Mouse (Mus musculus) liver, embryonic 13.5 days (tissue): ENCODE data around the gene Hist1h2ak. TPM values are rescaled to one million over a fixed set of nuclear protein-coding genes. Genes with fewer than 3 reads are reported as not detected.
A peak's percentile ranks its signal among the peaks of the same experiment; 100 is the strongest.
"Not testable (repeated sequence)": the region's sequence is repeated elsewhere in the genome, so short reads cannot be mapped to it uniquely, and the experiment has no call there.

Source experiments
- ATAC-seq: fragments of 200-750 bp; cut with Nextera tagmentation; 2 replicates; pipeline ENCODE4 v1.8.0; 2017; ENCODE audit warnings: low read depth, mild to moderate bottlenecking, moderate number of reproducible peaks, moderate library complexity
- DNase-seq: peaks from one replicate; pipeline ENCODE4 v3.0.0; 2022
- H3K27ac ChIP-seq: fragments of 300-500 bp; sonication (generic); 2 replicates; pipeline ENCODE4 v1.5.1; 2015; ENCODE audit warnings: moderate library complexity, mild to moderate bottlenecking, inconsistent platforms
- H3K27me3 ChIP-seq: fragments of 300-500 bp; sonication (generic); 2 replicates; pipeline ENCODE4 v1.6.1; 2015; ENCODE audit warnings: mild to moderate bottlenecking, inconsistent platforms
- H3K36me3 ChIP-seq: fragments of 300-500 bp; sonication (generic); 2 replicates; pipeline ENCODE4 v1.6.1; 2015; ENCODE audit warnings: mild to moderate bottlenecking, inconsistent platforms
- H3K4me1 ChIP-seq: fragments of 300-500 bp; sonication (generic); replicated peaks from 2 replicates; pipeline ENCODE4 v1.6.1; 2015; ENCODE audit warnings: inconsistent platforms
- H3K4me2 ChIP-seq: fragments of 300-500 bp; sonication (generic); 2 replicates; pipeline ENCODE4 v1.6.1; 2015; ENCODE audit warnings: inconsistent platforms, mild to moderate bottlenecking, moderate library complexity
- H3K4me3 ChIP-seq: fragments of 300-500 bp; sonication (generic); replicated peaks from 2 replicates; pipeline ENCODE4 v1.5.1; 2015; ENCODE audit warnings: mild to moderate bottlenecking, inconsistent platforms
- H3K9ac ChIP-seq: fragments of 300-500 bp; sonication (generic); 2 replicates; pipeline ENCODE4 v1.6.1; 2015; ENCODE audit warnings: mild to moderate bottlenecking, inconsistent platforms
- H3K9me3 ChIP-seq: fragments of 300-500 bp; sonication (generic); replicated peaks from 2 replicates; pipeline ENCODE4 v1.6.1; 2016; ENCODE audit warnings: inconsistent platforms
- WGBS: fragments of 180-500 bp; shearing (Covaris S2); methylation state at CpG from one replicate; pipeline ENCODE4 v1.1.7; 2015; ENCODE audit not compliant: insufficient replicate concordance; 5-methylcytosine and 5-hydroxymethylcytosine counted together
- microRNA-seq: library from miRNA; unstranded; fragments of <30 nt; microRNA quantifications from one replicate; pipeline ENCODE4, GENCODE M21; 2016
- polyA plus RNA-seq: library from polyadenylated mRNA; unstranded; fragments of >200 nt; fragmentation: Nextera tagmentation; extraction: Ambion mirVana; gene quantifications from 2 replicates; pipeline ENCODE4 v1.2.1, GENCODE M21; 2015

Gene Hist1h2ak
- polyA plus RNA-seq, 1 experiment from 2014 or later = 91.0 TPM

- DNase-seq (peak; percentile 91), ATAC-seq (peak; percentile 84)
- H3K27ac ChIP-seq = peak within 1 kb of the TSS; percentile 99
- H3K36me3 ChIP-seq, H3K27me3 ChIP-seq, H3K9me3 ChIP-seq: not testable (repeated sequence)
- H3K4me1 ChIP-seq = peaks cover 63% of the 10 kb centered on the region
- H3K4me3 ChIP-seq = peak within 1 kb of the TSS; percentile 63
- H3K4me2 ChIP-seq = peak within 1 kb of the TSS; percentile 86
- H3K9ac ChIP-seq = peak within 1 kb of the TSS; percentile 88
- WGBS = under 1% methylated on average over 32 of the region's 50 CpGs
Observed at GRCm38 (mm10) chr13:21715864-21716539, 37.6 kb downstream of the Hist1h2ak start, which contains the start of the genes Hist1h2bl and Hist1h2ai. Gene Hist1h2bl (minus strand): TSS chr13:21716143. Gene Hist1h2ai (plus strand): TSS chr13:21716422.

- peak overlapping the region; percentile 88 for H3K9ac ChIP-seq
- H3K9me3 ChIP-seq = no peaks in the 10 kb centered on the region
- H3K4me3 ChIP-seq = peak overlapping the region; percentile 63
- ATAC-seq = 0 out of 2 replicates have a peak, but pooled peaks have one; percentile 0
- under 1% methylated on average over 22 of the region's 22 CpGs for WGBS
- H3K27me3 ChIP-seq = no peaks in the 10 kb centered on the region
- H3K4me2 ChIP-seq = peak overlapping the region; percentile 86
- peak overlapping the region; percentile 99 for H3K27ac ChIP-seq
- H3K4me1 ChIP-seq = peaks cover 57% of the 10 kb centered on the region
- no peak for DNase-seq
- no peaks in the 10 kb centered on the region for H3K36me3 ChIP-seq
Observed at GRCm38 (mm10) chr13:21715131-21715863, 38.3 kb downstream of the Hist1h2ak start.

DNA sequence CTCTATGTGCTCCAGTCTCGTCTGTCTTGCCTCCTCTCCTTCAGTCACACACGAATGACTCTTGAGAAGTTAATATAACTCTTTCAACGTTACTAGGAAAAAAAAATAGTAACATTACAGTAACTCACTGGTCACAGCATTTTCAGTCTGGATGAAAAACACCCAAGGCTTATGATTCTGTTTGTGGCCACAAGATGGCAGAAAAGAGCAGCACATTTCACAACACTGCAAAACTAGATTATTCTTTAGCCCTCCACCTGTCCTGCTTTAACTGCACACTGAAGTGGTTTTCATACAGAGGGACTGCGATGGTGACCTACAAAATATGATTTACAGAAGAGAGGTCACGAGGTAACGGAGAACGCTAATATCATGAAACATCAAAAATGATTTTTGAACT lies 38.9 kb downstream of the Hist1h2ak start:
- Histone ChIP-seq H3K27ac (peak overlapping the region; percentile 99), H3K4me1 (peaks cover 51% of the 10 kb centered on the region), H3K4me2 (peak overlapping the region; percentile 86), H3K4me3 (peak overlapping the region; percentile 63), H3K9me3 (no peaks in the 10 kb centered on the region), H3K36me3 (no peaks in the 10 kb centered on the region), H3K27me3 (no peaks in the 10 kb centered on the region), H3K9ac (peak overlapping the region; percentile 88)
- WGBS = under 1% methylated on average over 7 of the region's 7 CpGs
- peak; percentile 62 for DNase-seq
- no peak for ATAC-seq

DNA sequence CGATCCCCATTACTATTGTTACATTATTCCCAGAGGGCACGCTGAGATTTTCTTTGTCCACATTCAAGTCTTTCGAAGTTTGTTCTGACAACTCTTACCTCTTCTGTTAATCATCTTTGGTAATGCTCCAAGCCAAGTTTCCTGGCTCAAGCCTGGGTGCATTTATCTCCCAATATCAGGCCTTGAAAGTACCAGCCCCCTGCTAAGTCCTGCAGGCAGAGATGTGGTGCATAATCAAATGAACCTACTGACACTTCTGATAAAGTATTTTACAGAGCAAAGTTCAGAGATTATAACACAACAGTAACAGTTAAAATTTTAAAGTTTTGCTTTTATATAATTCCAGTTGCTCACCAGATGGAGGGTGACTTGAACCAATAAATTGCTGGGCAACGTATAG lies 41.9 kb downstream of the Hist1h2ak start:
- Histone ChIP-seq H3K4me2 (peak overlapping the region; percentile 86), H3K36me3 (no peaks in the 10 kb centered on the region), H3K4me1 (peaks cover 32% of the 10 kb centered on the region), H3K27ac (peak overlapping the region; percentile 50), H3K27me3 (no peaks in the 10 kb centered on the region), H3K9me3 (no peaks in the 10 kb centered on the region), H3K4me3 (peak overlapping the region; percentile 66), H3K9ac (peak overlapping the region; percentile 76)
- ATAC-seq (no peak), DNase-seq (peak; percentile 15)
- WGBS = 23% methylated on average over 4 of the region's 4 CpGs

DNA sequence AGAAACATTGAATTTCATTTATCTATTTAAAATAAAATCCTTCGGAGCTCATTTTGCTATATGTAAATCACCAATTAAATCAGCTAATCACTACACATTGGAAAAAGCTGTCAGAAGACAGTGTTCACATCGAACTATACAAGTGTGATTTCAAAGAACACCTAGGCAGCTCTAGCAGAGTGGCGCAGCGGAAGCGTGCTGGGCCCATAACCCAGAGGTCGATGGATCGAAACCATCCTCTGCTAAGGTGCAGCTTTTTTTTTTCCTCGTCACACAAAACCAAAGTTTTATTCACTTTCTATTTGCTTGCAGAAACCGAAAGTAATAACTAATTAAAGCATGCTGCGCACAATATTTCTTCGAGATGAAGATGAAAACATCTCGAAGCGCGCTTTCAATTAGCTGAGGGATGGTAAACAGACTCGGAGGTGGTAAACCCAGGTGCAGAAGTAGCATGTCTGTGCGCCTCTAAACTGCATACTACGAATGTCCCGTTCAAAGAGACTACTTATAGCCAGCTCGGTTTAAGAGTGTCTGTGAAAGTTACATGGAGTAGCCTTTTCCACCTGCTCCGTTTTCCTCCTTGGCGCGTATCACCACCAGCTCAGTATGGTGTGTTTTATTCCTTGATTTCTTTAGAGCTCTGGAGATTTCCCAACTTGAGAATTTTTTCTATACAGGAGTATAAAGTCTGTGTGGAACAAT lies 42.7 kb downstream of the Hist1h2ak start:
- peak overlapping the region; percentile 66 for H3K4me3 ChIP-seq
- 1% methylated on average over 22 of the region's 22 CpGs for WGBS
- no peaks in the 10 kb centered on the region for H3K27me3 ChIP-seq
- no peaks in the 10 kb centered on the region for H3K36me3 ChIP-seq
- ATAC-seq (peak; percentile 60), DNase-seq (peak; percentile 72)
- H3K4me1 ChIP-seq = peaks cover 31% of the 10 kb centered on the region
- no peaks in the 10 kb centered on the region for H3K9me3 ChIP-seq
- H3K9ac ChIP-seq = peak overlapping the region; percentile 76
- H3K4me2 ChIP-seq = peak overlapping the region; percentile 86
- peak overlapping the region; percentile 43; the same call in 1 of the 2 replicates for H3K27ac ChIP-seq

- Histone ChIP-seq H3K9me3 (no peaks in the 10 kb centered on the region), H3K27ac (peak overlapping the region; percentile 80), H3K27me3 (no peaks in the 10 kb centered on the region), H3K36me3 (no peaks in the 10 kb centered on the region), H3K4me1 (peaks cover 27% of the 10 kb centered on the region), H3K4me2 (peak overlapping the region; percentile 62), H3K4me3 (peak overlapping the region; percentile 71), H3K9ac (peak overlapping the region; percentile 79)
- DNase-seq (peak; percentile 83), ATAC-seq (peak; percentile 70)
- WGBS = under 1% methylated on average over 32 of the region's 32 CpGs
Observed at GRCm38 (mm10) chr13:21710031-21710711, 43.5 kb downstream of the Hist1h2ak start.

DNA sequence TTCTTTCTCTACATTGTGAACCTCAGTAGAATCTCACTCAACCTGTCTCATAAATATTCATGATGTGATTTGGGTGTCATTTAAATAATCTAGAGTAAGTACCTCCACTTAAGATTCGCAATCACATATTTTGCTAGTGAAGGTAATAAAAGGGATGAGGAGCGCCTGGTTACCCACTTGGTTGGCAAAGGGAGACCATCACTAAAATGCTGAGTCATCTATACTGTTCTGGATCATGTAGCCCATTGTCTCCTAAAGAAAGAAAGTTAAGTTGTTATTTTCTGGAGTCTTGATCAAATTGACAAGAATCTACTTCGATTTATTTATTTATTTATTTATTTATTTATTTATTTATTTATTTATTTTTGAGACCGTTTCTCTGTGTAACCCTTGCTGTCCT lies 47.0 kb downstream of the Hist1h2ak start:
- Histone ChIP-seq H3K4me2 (no peak overlapping the region), H3K9me3 (no peaks in the 10 kb centered on the region), H3K36me3 (no peaks in the 10 kb centered on the region), H3K27ac (no peak overlapping the region), H3K4me1 (peaks cover 7% of the 10 kb centered on the region), H3K4me3 (no peak overlapping the region), H3K27me3 (no peaks in the 10 kb centered on the region), H3K9ac (no peak overlapping the region)
- ATAC-seq = no peak
- DNase-seq = no peak
- 56% methylated on average over 4 of the region's 4 CpGs for WGBS

Small RNA genes within 50 kb of the gene (microRNA-seq; reads per million reads assigned to microRNA genes)
- gene Gm44346 (not detected), gene Gm44357 (not detected), gene Gm44367 (not detected), gene Gm44454 (1.5 reads per million)

Other genes starting within 250 kb of the Hist1h2ak start
- 1.1 and 1.2 TPM in 2 replicates for gene Zkscan8, start 222.7 kb downstream of the Hist1h2ak start, polyA plus RNA-seq
- not detected in 2 replicates for gene Olfr1366, start 211.0 kb downstream of the Hist1h2ak start, polyA plus RNA-seq
- gene Olfr1535, start 193.9 kb downstream of the Hist1h2ak start, polyA plus RNA-seq = not detected in 2 replicates
- not detected in 2 replicates for gene Olfr1364, start 172.1 kb downstream of the Hist1h2ak start, polyA plus RNA-seq
- not detected in 2 replicates for gene Olfr1362, start 139.8 kb downstream of the Hist1h2ak start, polyA plus RNA-seq
- gene Olfr11, start 111.3 kb downstream of the Hist1h2ak start, polyA plus RNA-seq = not detected in 2 replicates
- gene Olfr1361, start 90.4 kb downstream of the Hist1h2ak start, polyA plus RNA-seq = not detected in 2 replicates
- gene Olfr1360, start 76.4 kb downstream of the Hist1h2ak start, polyA plus RNA-seq = not detected in 2 replicates
- not detected in 2 replicates for gene Olfr1359, start 55.7 kb downstream of the Hist1h2ak start, polyA plus RNA-seq
- 1.8 and 3.0 TPM in 2 replicates for gene Hist1h2bl, start 37.7 kb downstream of the Hist1h2ak start, polyA plus RNA-seq
- gene Hist1h2ai, start 37.4 kb downstream of the Hist1h2ak start, polyA plus RNA-seq = 15.6 and 39.6 TPM in 2 replicates
- gene Hist1h3h, start 36.2 kb downstream of the Hist1h2ak start, polyA plus RNA-seq = 5.8 and 11.7 TPM in 2 replicates
- 4.3 and 8.6 TPM in 2 replicates for gene Hist1h2bm, start 31.8 kb downstream of the Hist1h2ak start, polyA plus RNA-seq
- 0.41 and 0.81 TPM in 2 replicates for gene Hist1h4j, start 18.8 kb downstream of the Hist1h2ak start, polyA plus RNA-seq
- gene Hist1h4k, start 3.3 kb downstream of the Hist1h2ak start, polyA plus RNA-seq = 2.8 and 5.6 TPM in 2 replicates
- 4.4 and 14.4 TPM in 2 replicates for gene Hist1h2bn, start 296 bp upstream of the Hist1h2ak start, polyA plus RNA-seq
- gene Hist1h1b, start 26.8 kb upstream of the Hist1h2ak start, polyA plus RNA-seq = 37.3 and 37.6 TPM in 2 replicates
- 164 and 194 TPM in 2 replicates for gene Hist1h3i, start 29.5 kb upstream of the Hist1h2ak start, polyA plus RNA-seq
- 5.8 and 15.9 TPM in 2 replicates for gene Hist1h2an, start 33.4 kb upstream of the Hist1h2ak start, polyA plus RNA-seq
- gene Hist1h2bp, start 33.6 kb upstream of the Hist1h2ak start, polyA plus RNA-seq = 2.8 and 3.8 TPM in 2 replicates
- 22.0 and 34.4 TPM in 2 replicates for gene Hist1h2bq, start 56.4 kb upstream of the Hist1h2ak start, polyA plus RNA-seq
- gene Hist1h2ao, start 56.6 kb upstream of the Hist1h2ak start, polyA plus RNA-seq = 1.4 and 1.6 TPM in 2 replicates
- gene Hist1h4m, start 57.9 kb upstream of the Hist1h2ak start, polyA plus RNA-seq = not detected in 2 replicates
- 14.8 and 21.6 TPM in 2 replicates for gene Hist1h4n, start 78.4 kb upstream of the Hist1h2ak start, polyA plus RNA-seq
- gene Hist1h2ap, start 79.7 kb upstream of the Hist1h2ak start, polyA plus RNA-seq = 4,833 and 5,264 TPM in 2 replicates
- gene Hist1h2br, start 79.9 kb upstream of the Hist1h2ak start, polyA plus RNA-seq = 22.5 and 35.7 TPM in 2 replicates
- gene Zfp184, start 191.3 kb upstream of the Hist1h2ak start, polyA plus RNA-seq = 0.89 and 1.0 TPM in 2 replicates
- gene Pom121l2, start 227.4 kb upstream of the Hist1h2ak start, polyA plus RNA-seq = not detected in 2 replicates